Mouse (Mus musculus): ENCODE results near the gene Pa2g4. TPM values are rescaled to one million over a fixed set of nuclear protein-coding genes. Genes with fewer than 3 reads are reported as not detected.
A peak's percentile ranks its signal among the peaks of the same experiment; 100 is the strongest.

Gene Pa2g4
- polyA plus RNA-seq, 1 experiment from 2014 or later: 220 TPM

GRCm38 (mm10) chr10:128587120-128587519 is 21.3 kb upstream of the Pa2g4 start:
- H3K9ac ChIP-seq (ENCODE audit: low read depth, low read length): no peak overlapping the region
- 0 out of 2 replicates have a peak, but pooled peaks cover 4% of the 10 kb centered on the region for H3K4me1 ChIP-seq (replicated peaks; ENCODE audit: control insufficient read depth, insufficient read depth, low read length)
- WGBS: 54% methylated on average over 4 of the region's 4 CpGs
- no peaks in the 10 kb centered on the region for H3K36me3 ChIP-seq (ENCODE audit: control insufficient read depth, insufficient read depth, low read length)
- no peak for ATAC-seq (ENCODE audit: low FRiP score)
- no peak for DNase-seq (ENCODE audit: low spot score)
- no peaks in the 10 kb centered on the region for H3K9me3 ChIP-seq (ENCODE audit: control insufficient read depth, low read length)
- peaks cover 35% of the 10 kb centered on the region for H3K27me3 ChIP-seq (ENCODE audit: control insufficient read depth, insufficient read depth, low read length)
- H3K4me2 ChIP-seq (replicated peaks; ENCODE audit: low read depth, low read length): 0 out of 2 replicates have a peak overlapping the region, but pooled peaks have one; percentile 7
- H3K27ac ChIP-seq (ENCODE audit: low read depth, low read length): 0 out of 2 replicates have a peak overlapping the region, but pooled peaks have one; percentile 24
- H3K4me3 ChIP-seq (ENCODE audit: low read depth, low read length): no peak overlapping the region

- no peak overlapping the region for H3K9ac ChIP-seq (ENCODE audit: low read depth, low read length)
- WGBS: 5% methylated on average over 1 of the region's 1 CpGs
- no peak overlapping the region for H3K4me2 ChIP-seq (replicated peaks; ENCODE audit: low read depth, low read length)
- H3K4me3 ChIP-seq (ENCODE audit: low read depth, low read length): no peak overlapping the region
- H3K27ac ChIP-seq (ENCODE audit: low read depth, low read length): no peak overlapping the region
- no peak for DNase-seq (ENCODE audit: low spot score)
- H3K4me1 ChIP-seq (replicated peaks; ENCODE audit: control insufficient read depth, insufficient read depth, low read length): 0 out of 2 replicates have a peak, but pooled peaks cover 4% of the 10 kb centered on the region
- H3K27me3 ChIP-seq (ENCODE audit: control insufficient read depth, insufficient read depth, low read length): peaks cover 35% of the 10 kb centered on the region
- no peak for ATAC-seq (ENCODE audit: low FRiP score)
- H3K36me3 ChIP-seq (ENCODE audit: control insufficient read depth, insufficient read depth, low read length): no peaks in the 10 kb centered on the region
- no peaks in the 10 kb centered on the region for H3K9me3 ChIP-seq (ENCODE audit: control insufficient read depth, low read length)
These were observed 20.8 kb upstream of the Pa2g4 start for GRCm38 (mm10) chr10:128586546-128586945.

GRCm38 (mm10) chr10:128584386-128584785 is 18.6 kb upstream of the Pa2g4 start:
- Histone ChIP-seq H3K4me3 (ENCODE audit: low read depth, low read length) (no peak overlapping the region), H3K27ac (ENCODE audit: low read depth, low read length) (no peak overlapping the region), H3K27me3 (ENCODE audit: control insufficient read depth, insufficient read depth, low read length) (peaks cover 28% of the 10 kb centered on the region), H3K9me3 (ENCODE audit: control insufficient read depth, low read length) (no peaks in the 10 kb centered on the region), H3K36me3 (ENCODE audit: control insufficient read depth, insufficient read depth, low read length) (no peaks in the 10 kb centered on the region), H3K4me1 (replicated peaks; ENCODE audit: control insufficient read depth, insufficient read depth, low read length) (0 out of 2 replicates have a peak, but pooled peaks cover 4% of the 10 kb centered on the region), H3K9ac (ENCODE audit: low read depth, low read length) (no peak overlapping the region), H3K4me2 (replicated peaks; ENCODE audit: low read depth, low read length) (no peak overlapping the region)
- ATAC-seq (ENCODE audit: low FRiP score): no peak
- DNase-seq (ENCODE audit: low spot score): no peak
- WGBS: 9% methylated on average over 4 of the region's 4 CpGs

GRCm38 (mm10) chr10:128583644-128584043 is 17.9 kb upstream of the Pa2g4 start:
- H3K4me3 ChIP-seq (ENCODE audit: low read depth, low read length): no peak overlapping the region
- no peaks in the 10 kb centered on the region for H3K4me1 ChIP-seq (replicated peaks; ENCODE audit: control insufficient read depth, insufficient read depth, low read length)
- no peak overlapping the region for H3K27ac ChIP-seq (ENCODE audit: low read depth, low read length)
- no peak overlapping the region for H3K4me2 ChIP-seq (replicated peaks; ENCODE audit: low read depth, low read length)
- no peaks in the 10 kb centered on the region for H3K9me3 ChIP-seq (ENCODE audit: control insufficient read depth, low read length)
- H3K27me3 ChIP-seq (ENCODE audit: control insufficient read depth, insufficient read depth, low read length): peaks cover 21% of the 10 kb centered on the region
- 20% methylated on average over 7 of the region's 7 CpGs for WGBS
- no peak for DNase-seq (ENCODE audit: low spot score)
- no peak for ATAC-seq (ENCODE audit: low FRiP score)
- no peaks in the 10 kb centered on the region for H3K36me3 ChIP-seq (ENCODE audit: control insufficient read depth, insufficient read depth, low read length)
- no peak overlapping the region for H3K9ac ChIP-seq (ENCODE audit: low read depth, low read length)

GRCm38 (mm10) chr10:128579731-128580130 is 13.9 kb upstream of the Pa2g4 start:
- H3K9ac ChIP-seq (ENCODE audit: low read depth, low read length): no peak overlapping the region
- peaks cover 2% of the 10 kb centered on the region; the same call in 1 of the 2 replicates for H3K27me3 ChIP-seq (ENCODE audit: control insufficient read depth, insufficient read depth, low read length)
- no peak for ATAC-seq (ENCODE audit: low FRiP score)
- no peaks in the 10 kb centered on the region for H3K36me3 ChIP-seq (ENCODE audit: control insufficient read depth, insufficient read depth, low read length)
- H3K27ac ChIP-seq (ENCODE audit: low read depth, low read length): no peak overlapping the region
- no peaks in the 10 kb centered on the region for H3K9me3 ChIP-seq (ENCODE audit: control insufficient read depth, low read length)
- no peak overlapping the region for H3K4me3 ChIP-seq (ENCODE audit: low read depth, low read length)
- no peaks in the 10 kb centered on the region for H3K4me1 ChIP-seq (replicated peaks; ENCODE audit: control insufficient read depth, insufficient read depth, low read length)
- 82% methylated on average over 4 of the region's 4 CpGs for WGBS
- H3K4me2 ChIP-seq (replicated peaks; ENCODE audit: low read depth, low read length): no peak overlapping the region
- no peak for DNase-seq (ENCODE audit: low spot score)

GRCm38 (mm10) chr10:128579298-128579697 is 13.5 kb upstream of the Pa2g4 start:
- Histone ChIP-seq H3K36me3 (ENCODE audit: control insufficient read depth, insufficient read depth, low read length) (no peaks in the 10 kb centered on the region), H3K4me3 (ENCODE audit: low read depth, low read length) (no peak overlapping the region), H3K9me3 (ENCODE audit: control insufficient read depth, low read length) (no peaks in the 10 kb centered on the region), H3K4me1 (replicated peaks; ENCODE audit: control insufficient read depth, insufficient read depth, low read length) (no peaks in the 10 kb centered on the region), H3K27ac (ENCODE audit: low read depth, low read length) (no peak overlapping the region), H3K4me2 (replicated peaks; ENCODE audit: low read depth, low read length) (no peak overlapping the region), H3K27me3 (ENCODE audit: control insufficient read depth, insufficient read depth, low read length) (peaks cover 2% of the 10 kb centered on the region; the same call in 1 of the 2 replicates), H3K9ac (ENCODE audit: low read depth, low read length) (no peak overlapping the region)
- 78% methylated on average over 3 of the region's 3 CpGs for WGBS
- ATAC-seq (ENCODE audit: low FRiP score) (no peak), DNase-seq (ENCODE audit: low spot score) (no peak)

GRCm38 (mm10) chr10:128578330-128578729 is 12.5 kb upstream of the Pa2g4 start:
- 84% methylated on average over 11 of the region's 11 CpGs for WGBS
- no peak overlapping the region for H3K4me3 ChIP-seq (ENCODE audit: low read depth, low read length)
- no peak overlapping the region for H3K9ac ChIP-seq (ENCODE audit: low read depth, low read length)
- no peaks in the 10 kb centered on the region for H3K4me1 ChIP-seq (replicated peaks; ENCODE audit: control insufficient read depth, insufficient read depth, low read length)
- no peak for DNase-seq (ENCODE audit: low spot score)
- no peaks in the 10 kb centered on the region for H3K36me3 ChIP-seq (ENCODE audit: control insufficient read depth, insufficient read depth, low read length)
- no peaks in the 10 kb centered on the region; the same call in 1 of the 2 replicates for H3K27me3 ChIP-seq (ENCODE audit: control insufficient read depth, insufficient read depth, low read length)
- no peak overlapping the region for H3K27ac ChIP-seq (ENCODE audit: low read depth, low read length)
- no peak for ATAC-seq (ENCODE audit: low FRiP score)
- H3K9me3 ChIP-seq (ENCODE audit: control insufficient read depth, low read length): no peaks in the 10 kb centered on the region
- no peak overlapping the region for H3K4me2 ChIP-seq (replicated peaks; ENCODE audit: low read depth, low read length)

- no peaks in the 10 kb centered on the region for H3K9me3 ChIP-seq (ENCODE audit: control insufficient read depth, low read length)
- DNase-seq (ENCODE audit: low spot score) (no peak), ATAC-seq (ENCODE audit: low FRiP score) (no peak)
- H3K27me3 ChIP-seq (ENCODE audit: control insufficient read depth, insufficient read depth, low read length): no peaks in the 10 kb centered on the region; the same call in 1 of the 2 replicates
- 95% methylated on average over 2 of the region's 2 CpGs for WGBS
- H3K4me2 ChIP-seq (replicated peaks; ENCODE audit: low read depth, low read length): no peak overlapping the region
- no peaks in the 10 kb centered on the region for H3K4me1 ChIP-seq (replicated peaks; ENCODE audit: control insufficient read depth, insufficient read depth, low read length)
- 0 out of 2 replicates have a peak overlapping the region, but pooled peaks have one; percentile 6 for H3K4me3 ChIP-seq (ENCODE audit: low read depth, low read length)
- H3K9ac ChIP-seq (ENCODE audit: low read depth, low read length): no peak overlapping the region
- H3K27ac ChIP-seq (ENCODE audit: low read depth, low read length): no peak overlapping the region
- H3K36me3 ChIP-seq (ENCODE audit: control insufficient read depth, insufficient read depth, low read length): no peaks in the 10 kb centered on the region
These were observed 9.3 kb upstream of the Pa2g4 start for GRCm38 (mm10) chr10:128575063-128575462.

- ATAC-seq (ENCODE audit: low FRiP score): peak; percentile 63
- peaks cover 4% of the 10 kb centered on the region; the same call in 1 of the 2 replicates for H3K4me1 ChIP-seq (replicated peaks; ENCODE audit: control insufficient read depth, insufficient read depth, low read length)
- H3K4me2 ChIP-seq (replicated peaks; ENCODE audit: low read depth, low read length): peak overlapping the region; percentile 87
- peak overlapping the region; percentile 92 for H3K4me3 ChIP-seq (ENCODE audit: low read depth, low read length)
- peak overlapping the region; percentile 81 for H3K27ac ChIP-seq (ENCODE audit: low read depth, low read length)
- DNase-seq (ENCODE audit: low spot score): peak; percentile 63
- H3K27me3 ChIP-seq (ENCODE audit: control insufficient read depth, insufficient read depth, low read length): no peaks in the 10 kb centered on the region
- H3K36me3 ChIP-seq (ENCODE audit: control insufficient read depth, insufficient read depth, low read length): no peaks in the 10 kb centered on the region; the same call in 1 of the 2 replicates
- H3K9me3 ChIP-seq (ENCODE audit: control insufficient read depth, low read length): no peaks in the 10 kb centered on the region
- peak overlapping the region; percentile 93 for H3K9ac ChIP-seq (ENCODE audit: low read depth, low read length)
- 0% methylated on average over 45 of the region's 46 CpGs for WGBS
These were observed 490 bp downstream of the Pa2g4 start for GRCm38 (mm10) chr10:128565206-128565787.
